Mouse (Mus musculus) intestine, postnatal 0 days (tissue): ENCODE measurements at regions not wholly inside any gene's neighbourhood (a gene's known extent, or its start where the extent isn't known, plus 50 kb on each side); places are given as distances from the start of the nearest gene placed in this dataset.

ENCODE experiments used
- ATAC-seq: fragments of 200-750 bp; cut with Nextera tagmentation; 2 replicates; pipeline ENCODE4 v1.8.0; 2017; ENCODE audit warnings: mild to moderate bottlenecking, moderate TSS enrichment, moderate library complexity
- H3K27ac ChIP-seq: fragments of 300-500 bp; sonication (generic); 2 replicates; pipeline ENCODE4 v1.5.1; 2014; ENCODE audit warnings: mild to moderate bottlenecking, low read depth, low read length, moderate library complexity
- H3K27me3 ChIP-seq: fragments of 300-500 bp; sonication (generic); replicated peaks from 2 replicates; pipeline ENCODE4 v1.6.1; 2014; ENCODE audit warnings: low read length, mixed read lengths; ENCODE audit not compliant: control insufficient read depth, insufficient read depth
- H3K36me3 ChIP-seq: fragments of 300-500 bp; sonication (generic); 2 replicates; pipeline ENCODE4 v1.6.1; 2014; ENCODE audit warnings: mild to moderate bottlenecking, moderate library complexity; ENCODE audit not compliant: control insufficient read depth, insufficient read depth
- H3K4me1 ChIP-seq: fragments of 300-500 bp; sonication (generic); replicated peaks from 2 replicates; pipeline ENCODE4 v1.6.1; 2014; ENCODE audit warnings: antibody characterized with exemption, low read length, mixed read lengths; ENCODE audit not compliant: control insufficient read depth, insufficient read depth
- H3K4me2 ChIP-seq: fragments of 300-500 bp; sonication (generic); replicated peaks from 2 replicates; pipeline ENCODE4 v1.6.1; 2014; ENCODE audit warnings: low read depth, mild to moderate bottlenecking, moderate library complexity
- H3K4me3 ChIP-seq: fragments of 300-500 bp; sonication (generic); 2 replicates; pipeline ENCODE4 v1.5.1; 2014; ENCODE audit warnings: low read depth, low read length
- H3K9ac ChIP-seq: fragments of 300-500 bp; sonication (generic); 2 replicates; pipeline ENCODE4 v1.6.1; 2014; ENCODE audit warnings: mild to moderate bottlenecking, low read depth, low read length
- H3K9me3 ChIP-seq: fragments of 300-500 bp; sonication (generic); 2 replicates; pipeline ENCODE4 v1.6.1; 2016; ENCODE audit warnings: mixed run types; ENCODE audit not compliant: control insufficient read depth
- CTCF ChIP-seq: sonication (generic); IDR thresholded peaks from 2 replicates; pipeline ENCODE4 v1.5.1; 2016; ENCODE audit warnings: low read depth, mild to moderate bottlenecking, control low read depth, antibody characterized with exemption, moderate library complexity
- WGBS: fragments of 180-500 bp; shearing (Covaris S2); extraction: QIAGEN DNeasy Blood & Tissue Kit; methylation state at CpG from one replicate; pipeline ENCODE4 v1.1.7; 2014; 5-methylcytosine and 5-hydroxymethylcytosine counted together

DNA sequence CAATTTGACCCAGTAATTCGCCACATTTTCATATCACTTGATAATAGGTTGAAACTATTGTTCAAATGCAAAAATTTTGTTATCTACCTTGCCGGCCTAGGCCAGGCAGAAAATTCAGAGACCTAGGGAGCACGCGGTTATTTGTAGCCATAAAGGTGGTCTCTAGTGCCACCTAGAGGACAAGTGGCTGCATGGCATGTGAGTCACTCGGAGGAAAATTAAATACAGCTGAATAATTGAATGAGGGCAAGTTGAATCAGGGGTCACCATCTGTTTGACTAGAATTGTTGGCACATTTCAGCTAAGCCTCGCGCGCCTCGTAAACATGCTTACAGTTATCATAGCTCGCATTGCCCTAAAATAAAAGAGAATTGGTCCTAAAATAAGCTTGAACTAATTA lies 427.4 kb downstream of the Zfp536 start:
- 2% methylated on average over 10 of the region's 10 CpGs for WGBS
- no peak for ATAC-seq
- H3K27ac ChIP-seq, result no peak overlapping the region
- no peaks in the 10 kb centered on the region for H3K27me3 ChIP-seq
- no peak overlapping the region for H3K4me3 ChIP-seq
- TF ChIP-seq CTCF, result peak; percentile 91
- no peaks in the 10 kb centered on the region for H3K9me3 ChIP-seq
- H3K4me2 ChIP-seq, result no peak overlapping the region
- H3K36me3 ChIP-seq, result no peaks in the 10 kb centered on the region
- no peak overlapping the region for H3K9ac ChIP-seq
- no peaks in the 10 kb centered on the region for H3K4me1 ChIP-seq

DNA sequence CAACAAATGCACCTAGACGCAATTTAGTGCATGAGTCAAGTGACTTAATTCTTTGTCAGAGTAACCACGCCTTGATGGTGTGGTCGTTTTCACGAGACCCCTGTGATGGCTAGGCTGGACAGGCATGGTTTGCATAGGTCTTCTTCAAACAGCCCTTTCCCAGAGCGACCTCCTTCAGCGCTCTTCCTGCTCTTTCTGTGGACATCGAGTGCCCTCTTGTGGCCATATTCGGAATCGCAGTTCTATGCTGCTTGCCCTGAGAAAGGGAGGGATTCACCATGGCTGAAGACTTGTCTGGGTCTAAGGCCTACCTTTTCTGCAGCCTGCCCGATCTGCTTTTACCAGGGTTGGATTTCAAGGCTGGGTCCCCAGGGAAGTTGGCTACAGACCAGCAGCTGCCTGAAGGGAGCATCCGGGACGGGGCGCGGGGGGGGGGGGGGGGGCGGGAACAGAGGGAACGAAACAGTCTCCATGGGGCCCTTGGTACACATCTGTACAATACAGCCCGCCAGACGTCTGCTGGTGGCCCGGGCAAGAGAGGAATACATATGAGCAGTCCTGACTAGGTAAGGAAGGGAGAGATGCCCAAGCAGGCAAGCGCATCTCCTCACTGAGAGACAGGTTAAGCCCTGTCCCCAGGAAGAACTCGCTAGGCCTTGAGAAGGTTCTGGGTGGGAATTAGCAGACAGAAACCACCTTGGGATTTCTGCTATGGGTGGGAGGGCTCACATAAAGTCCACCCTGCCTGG lies 415.6 kb downstream of the Zfp536 start:
- H3K4me1 ChIP-seq, result no peaks in the 10 kb centered on the region
- ATAC-seq, result peak; percentile 40
- H3K4me2 ChIP-seq, result no peak overlapping the region
- WGBS, result 23% methylated on average over 16 of the region's 21 CpGs
- no peak overlapping the region for H3K9ac ChIP-seq
- no peaks in the 10 kb centered on the region for H3K27me3 ChIP-seq
- H3K9me3 ChIP-seq, result no peaks in the 10 kb centered on the region
- H3K36me3 ChIP-seq, result no peaks in the 10 kb centered on the region
- no peak overlapping the region for H3K4me3 ChIP-seq
- peak; percentile 96 for TF ChIP-seq CTCF
- no peak overlapping the region for H3K27ac ChIP-seq

DNA sequence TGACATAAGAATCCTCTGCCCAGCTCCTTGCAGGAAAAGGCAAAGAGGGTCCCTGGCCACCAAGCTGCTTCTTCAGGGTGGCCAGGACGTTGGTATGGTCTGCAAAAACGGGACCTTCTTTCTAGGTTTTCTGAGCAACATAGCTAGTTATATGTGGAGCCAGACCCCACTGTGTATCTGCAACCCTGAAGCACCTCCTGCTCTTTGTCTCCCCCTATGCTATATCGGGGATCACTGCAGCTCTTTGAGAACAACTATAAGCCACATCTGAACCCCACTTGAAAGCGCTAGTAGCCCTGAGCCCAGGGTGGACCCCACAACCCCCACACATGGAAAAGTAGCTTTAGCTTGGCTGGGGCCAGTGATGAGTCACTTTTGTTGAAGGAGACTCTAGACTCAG lies 414.9 kb downstream of the Zfp536 start:
- H3K4me1 ChIP-seq, result no peaks in the 10 kb centered on the region
- H3K27me3 ChIP-seq, result no peaks in the 10 kb centered on the region
- H3K27ac ChIP-seq, result no peak overlapping the region
- H3K36me3 ChIP-seq, result no peaks in the 10 kb centered on the region
- 74% methylated on average over 4 of the region's 4 CpGs for WGBS
- no peaks in the 10 kb centered on the region for H3K9me3 ChIP-seq
- H3K9ac ChIP-seq, result no peak overlapping the region
- H3K4me3 ChIP-seq, result no peak overlapping the region
- peak; percentile 47 for TF ChIP-seq CTCF
- ATAC-seq, result no peak
- H3K4me2 ChIP-seq, result no peak overlapping the region

DNA sequence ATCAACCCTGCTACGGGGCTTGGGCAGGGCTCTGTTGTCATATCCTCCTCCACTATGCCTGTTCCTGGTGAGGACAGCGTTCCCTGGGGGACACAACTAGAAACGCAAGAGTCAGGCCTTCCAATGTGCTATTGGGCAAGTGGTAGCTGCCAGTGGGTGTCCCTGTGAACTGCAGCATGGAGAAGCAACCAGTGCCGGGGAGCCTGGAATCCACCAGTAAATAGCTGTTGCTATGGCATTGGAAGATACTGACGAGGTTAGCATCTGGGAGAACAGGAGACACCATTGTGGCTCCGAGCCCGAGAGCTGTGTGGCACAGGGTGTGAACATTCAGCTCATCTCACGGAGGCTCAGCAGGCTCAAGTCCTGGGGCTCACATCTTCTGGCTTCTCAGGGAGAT lies 414.0 kb downstream of the Zfp536 start:
- no peak overlapping the region for H3K27ac ChIP-seq
- H3K36me3 ChIP-seq, result no peaks in the 10 kb centered on the region
- no peaks in the 10 kb centered on the region for H3K9me3 ChIP-seq
- no peaks in the 10 kb centered on the region for H3K27me3 ChIP-seq
- WGBS, result 82% methylated on average over 8 of the region's 8 CpGs
- no peaks in the 10 kb centered on the region for H3K4me1 ChIP-seq
- no peak for ATAC-seq
- TF ChIP-seq CTCF, result no peak
- H3K4me3 ChIP-seq, result no peak overlapping the region
- H3K9ac ChIP-seq, result no peak overlapping the region
- no peak overlapping the region for H3K4me2 ChIP-seq

DNA sequence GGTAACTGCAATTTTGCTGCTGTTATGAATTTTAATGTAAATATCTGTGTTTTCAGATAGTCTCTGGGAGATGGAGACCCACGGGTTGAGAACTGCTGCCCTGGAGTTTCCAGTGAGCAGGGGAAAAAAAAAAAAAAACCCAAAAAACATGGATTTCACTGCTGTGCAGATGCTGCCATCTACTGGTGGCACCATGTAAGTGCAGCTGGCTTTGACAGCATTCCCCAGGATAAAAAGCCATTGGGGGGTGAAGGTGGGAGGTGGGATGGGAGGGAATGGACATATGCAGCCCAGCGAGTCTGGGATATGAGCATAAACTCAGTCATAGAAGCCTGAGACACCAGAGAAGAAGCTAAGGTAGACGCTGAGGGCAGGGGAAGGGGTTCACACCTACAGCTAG lies 413.3 kb downstream of the Zfp536 start:
- WGBS, result 10% methylated on average over 3 of the region's 3 CpGs
- Histone ChIP-seq H3K27me3 (no peaks in the 10 kb centered on the region), H3K36me3 (no peaks in the 10 kb centered on the region), H3K4me3 (no peak overlapping the region), H3K4me2 (no peak overlapping the region), H3K9ac (no peak overlapping the region), H3K9me3 (no peaks in the 10 kb centered on the region), H3K4me1 (no peaks in the 10 kb centered on the region), H3K27ac (no peak overlapping the region)
- TF ChIP-seq CTCF, result peak; percentile 92
- no peak for ATAC-seq

DNA sequence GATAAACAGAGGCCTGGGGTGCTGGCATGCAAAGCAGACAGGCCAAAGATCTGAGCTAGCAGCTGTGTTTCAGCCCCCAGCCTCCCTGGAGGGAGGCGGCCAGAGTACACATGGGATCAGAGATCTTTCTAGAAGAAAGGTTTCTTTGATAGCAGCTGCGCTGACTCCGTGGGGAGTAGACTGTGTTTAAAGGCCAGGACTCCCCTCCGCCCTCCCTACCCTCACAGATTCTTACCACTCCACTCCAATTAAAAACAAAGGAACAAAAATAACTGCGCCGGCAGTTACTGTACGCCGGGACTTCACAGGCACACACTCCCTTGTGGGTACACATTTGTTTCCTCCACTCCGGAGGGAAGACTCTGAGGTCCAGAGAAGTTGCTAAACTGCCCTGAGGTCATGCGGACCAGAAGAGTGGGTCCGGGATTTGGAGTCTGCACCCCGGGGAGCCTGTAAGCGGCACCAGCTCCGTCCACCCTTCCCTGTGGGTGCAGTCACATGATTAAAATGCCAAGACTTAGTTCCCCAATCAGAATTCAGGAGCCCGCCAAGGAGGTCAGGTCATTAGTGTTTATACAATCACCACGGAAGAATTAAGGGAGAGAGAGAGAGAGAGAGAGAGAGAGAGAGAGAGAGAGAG lies 411.5 kb downstream of the Zfp536 start:
- H3K36me3 ChIP-seq, result no peaks in the 10 kb centered on the region
- no peak for TF ChIP-seq CTCF
- WGBS, result 3% methylated on average over 16 of the region's 16 CpGs
- H3K4me1 ChIP-seq, result no peaks in the 10 kb centered on the region
- H3K27me3 ChIP-seq, result no peaks in the 10 kb centered on the region
- no peaks in the 10 kb centered on the region for H3K9me3 ChIP-seq
- ATAC-seq, result no peak; the same call in 1 of the 2 replicates
- H3K27ac ChIP-seq, result peak overlapping the region; percentile 46
- H3K4me2 ChIP-seq, result peak overlapping the region; percentile 66
- 0 out of 2 replicates have a peak overlapping the region, but pooled peaks have one; percentile 11 for H3K9ac ChIP-seq
- H3K4me3 ChIP-seq, result peak overlapping the region; percentile 25
